Mouse (Mus musculus) gastrocnemius, postnatal 4 days (tissue): Measurements from ENCODE around the gene D17H6S53E. TPM values are rescaled to one million over a fixed set of nuclear protein-coding genes. Genes with fewer than 3 reads are reported as not detected.

Experiments used
- DNase-seq, 2 experiments: peaks; one replicate each; pipeline ENCODE4 v3.0.0; 2021 to 2022; ENCODE audit warnings: low spot score in 2 of 2, mixed read lengths in 2 of 2
- total RNA-seq, 2 experiments: library from RNA; stranded (reverse); gene quantifications; 2 replicates each; pipeline ENCODE4 v1.2.3; 2021

The D17H6S53E gene
- total RNA-seq, 2 experiments from 2014 or later: 20.0 to 21.0 TPM

DNA sequence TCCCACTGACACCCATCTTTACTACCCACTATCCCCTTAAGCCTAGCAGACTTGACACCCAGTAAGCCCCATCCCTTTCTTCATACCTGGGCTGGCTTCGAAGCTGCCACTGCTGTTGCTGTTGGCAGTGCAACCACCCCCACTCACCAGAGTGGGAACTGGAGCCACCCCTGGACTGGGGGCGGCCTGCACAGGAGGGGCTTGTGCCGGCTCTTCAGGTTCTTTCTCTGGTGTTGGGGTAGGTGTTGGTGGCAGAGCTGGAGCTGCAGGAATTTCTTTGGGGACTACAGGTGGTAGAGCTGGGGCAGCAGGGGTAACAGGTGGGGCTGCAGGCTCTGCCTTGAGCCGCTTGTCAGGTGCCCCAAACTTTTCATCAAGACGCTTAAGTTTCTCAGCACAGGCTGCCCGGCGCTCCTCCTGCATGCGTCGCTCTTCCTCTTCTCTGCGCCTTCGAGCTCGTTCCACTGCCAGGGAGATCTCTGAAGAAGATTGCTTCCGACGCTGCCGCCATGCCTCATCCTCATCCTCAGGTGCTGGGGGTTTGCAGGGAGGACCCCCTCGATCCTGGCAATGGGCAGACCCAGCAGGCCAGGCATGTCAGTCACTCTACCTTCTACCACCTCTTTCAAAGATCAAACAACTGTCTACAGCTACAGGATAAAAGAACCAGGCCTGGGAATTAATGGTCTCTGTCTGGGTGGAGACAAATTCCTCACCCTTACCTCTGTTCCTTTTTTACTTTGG is 32.8 kb downstream of the D17H6S53E start:
- no peak for DNase-seq

DNA sequence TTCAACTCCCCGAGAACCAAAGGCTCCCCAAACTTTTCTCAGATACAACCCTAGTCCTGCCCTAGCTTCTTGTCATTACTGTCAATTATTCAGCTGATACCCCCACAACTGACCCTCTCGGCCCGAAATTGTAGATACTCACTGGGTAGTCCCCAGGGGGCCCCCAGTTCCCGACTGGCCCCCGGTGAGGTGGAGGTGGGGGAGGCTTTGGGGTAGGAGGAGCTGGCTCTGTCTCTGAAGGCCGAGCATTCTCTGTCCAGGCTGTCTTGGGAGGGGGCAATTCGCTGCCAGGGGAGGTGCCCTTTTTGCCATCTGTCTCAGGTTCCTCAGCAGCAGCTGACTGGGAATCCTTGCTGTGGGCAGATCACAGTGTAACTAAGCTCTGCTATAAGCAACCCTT is 33.5 kb downstream of the D17H6S53E start:
- no peak for DNase-seq

DNA sequence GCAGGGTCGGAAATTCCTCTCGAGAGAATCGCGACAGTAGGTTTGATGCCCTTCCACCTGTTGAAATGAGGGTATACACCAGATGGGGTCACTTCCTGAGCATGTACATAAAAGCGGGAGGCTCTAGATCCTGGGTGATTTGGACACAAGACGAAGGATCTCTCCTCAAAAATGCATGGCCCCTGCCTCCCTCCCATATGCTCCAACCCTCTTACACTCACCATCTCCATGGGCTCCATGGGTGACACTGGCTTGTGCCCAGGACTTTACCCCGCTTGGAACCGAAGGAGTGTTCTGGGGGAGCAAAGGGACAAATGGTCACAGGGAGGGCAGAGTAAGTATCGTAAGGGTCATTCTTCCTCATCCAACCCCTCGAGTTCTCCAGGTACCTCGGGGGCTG is 35.2 kb downstream of the D17H6S53E start:
- DNase-seq: no peak

DNA sequence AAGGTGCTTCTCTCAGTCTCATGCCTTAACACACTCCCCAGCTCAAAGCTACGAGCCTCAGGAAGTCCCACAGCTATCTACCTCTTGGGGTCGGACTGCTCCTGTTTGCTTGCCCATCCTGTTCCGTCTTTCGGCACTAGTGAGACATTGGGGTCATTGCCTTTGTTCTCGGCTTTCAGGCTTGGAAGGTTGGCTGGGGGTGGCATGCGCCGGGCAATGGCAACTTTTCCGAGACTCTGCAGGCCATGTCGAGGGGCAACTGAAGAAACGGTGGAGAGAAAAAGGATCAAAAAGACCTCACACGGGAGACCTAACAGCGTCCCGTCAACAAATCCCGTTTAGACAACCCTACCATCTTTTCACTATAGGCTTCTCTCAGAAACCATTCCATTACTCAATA is 35.9 kb downstream of the D17H6S53E start:
- no peak for DNase-seq

DNA sequence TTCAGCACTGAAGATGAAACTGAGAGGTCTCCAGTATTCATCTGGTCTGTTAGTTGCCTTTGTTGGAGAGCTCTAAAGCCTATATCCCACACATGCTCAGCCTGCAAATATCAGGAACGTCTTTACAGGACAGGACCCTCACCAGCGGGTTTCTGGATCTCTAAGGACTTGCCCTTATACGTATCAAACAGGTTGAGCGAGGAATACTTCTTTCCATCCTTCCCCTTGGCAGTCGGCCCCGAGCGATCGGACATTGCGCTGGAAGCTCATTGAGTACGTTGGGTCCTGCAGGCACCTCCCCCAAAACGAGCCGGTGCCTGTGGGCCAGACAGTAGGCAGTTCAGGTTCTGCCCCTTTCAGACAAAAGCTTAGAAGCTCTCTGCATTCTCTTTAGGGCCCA is 36.6 kb downstream of the D17H6S53E start:
- no peak for DNase-seq

DNA sequence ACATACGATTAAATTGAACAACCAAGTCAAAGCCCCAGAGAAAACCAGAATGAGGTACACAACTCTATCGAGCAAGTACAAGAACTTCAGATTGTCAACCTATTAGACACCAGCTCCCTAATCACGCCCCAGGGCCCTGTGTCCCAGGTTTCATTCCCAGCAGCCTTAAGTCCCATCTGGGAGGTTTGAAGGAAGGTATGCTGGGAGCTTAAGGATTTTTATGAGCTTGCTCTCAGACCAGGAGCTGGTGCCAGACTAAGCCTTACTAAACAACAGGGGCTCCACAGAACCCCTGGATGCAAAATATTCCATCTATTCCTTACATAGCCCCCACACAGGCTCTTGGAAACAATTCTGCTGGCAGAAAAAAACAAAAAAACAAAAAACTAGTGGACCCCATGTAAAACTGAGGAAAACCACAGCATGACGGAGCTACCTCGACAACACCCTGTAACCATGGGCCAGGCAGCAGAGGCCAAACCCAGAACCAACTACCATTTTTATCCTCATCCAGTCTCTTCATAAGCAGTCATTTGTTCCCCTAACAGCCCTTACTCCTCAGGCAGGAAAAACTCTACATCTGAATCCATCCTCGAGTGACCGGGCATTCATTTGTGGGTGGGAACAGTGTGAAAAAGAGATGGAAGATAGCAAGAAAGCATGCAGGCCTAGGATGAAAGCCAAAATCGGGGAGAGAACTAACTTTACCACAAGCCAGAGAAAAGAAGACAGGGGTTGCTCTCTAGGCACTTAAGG is 37.3 kb downstream of the D17H6S53E start:
- DNase-seq: no peak

DNA sequence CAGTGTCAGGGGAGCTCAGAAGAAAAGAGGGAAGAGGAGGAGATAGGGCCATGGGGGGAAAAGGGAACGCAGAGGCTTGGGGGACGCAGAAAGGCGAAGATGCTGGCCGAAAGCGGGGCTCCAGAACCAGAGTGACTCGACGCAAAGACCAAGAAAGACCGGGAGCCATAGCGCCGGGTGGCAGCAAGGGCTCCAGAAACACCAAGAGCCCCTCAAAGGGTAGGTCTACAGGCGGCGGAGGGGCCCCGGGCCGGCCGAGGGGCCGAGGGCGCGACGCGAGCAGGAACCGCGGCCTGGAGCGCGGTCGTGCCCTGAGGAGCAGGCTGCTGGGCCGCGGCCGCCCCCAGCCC is 38.0 kb downstream of the D17H6S53E start:
- no peak for DNase-seq

DNA sequence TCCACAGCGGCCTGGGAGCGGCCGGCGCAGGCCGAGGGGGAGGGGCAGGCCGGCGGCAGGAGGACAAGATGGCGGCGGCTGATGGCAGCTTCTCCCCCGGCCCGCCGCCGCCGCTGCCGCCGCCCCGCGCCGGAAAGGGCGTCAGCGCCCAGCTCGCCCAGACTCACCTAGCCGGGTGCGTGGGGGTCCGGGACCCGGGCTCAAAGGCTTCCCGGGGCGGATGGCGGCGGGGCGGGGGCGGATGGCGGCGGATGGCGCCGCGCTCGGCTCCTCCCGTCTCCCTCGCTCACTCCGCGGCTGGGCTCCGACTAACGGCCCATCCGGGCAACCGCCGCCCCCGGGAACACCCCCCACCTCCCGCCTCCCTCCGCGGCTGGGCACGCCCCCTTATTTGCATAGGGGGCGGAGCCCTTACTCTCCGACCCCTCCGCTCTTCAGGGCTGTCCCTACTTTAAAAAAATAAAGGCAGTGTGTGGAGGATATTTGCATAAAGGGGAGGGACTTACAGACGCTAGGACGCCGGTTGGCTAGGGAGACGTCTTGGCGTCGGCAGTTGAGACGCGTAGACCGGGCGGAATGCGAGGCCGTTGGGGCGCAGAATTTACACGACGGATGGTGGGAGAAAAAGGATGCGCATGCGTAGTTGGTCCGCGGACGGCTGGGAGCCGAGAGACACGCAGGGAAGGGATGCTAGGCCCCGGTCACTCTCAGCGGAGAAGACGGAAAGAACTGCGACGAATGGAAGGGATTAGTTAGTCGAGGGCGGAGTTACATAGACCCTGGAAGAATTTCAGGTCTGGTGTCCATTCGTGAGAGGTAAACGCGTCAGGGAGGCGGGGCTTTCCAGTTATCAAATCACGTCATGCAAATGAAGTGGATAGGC is 38.6 kb downstream of the D17H6S53E start, which contains the start of gene Prrc2a:
Gene Prrc2a, minus strand, starts transcription at position 330 of the 883 bp plus-strand sequence.
- peak; percentile 92 to 98 for DNase-seq

DNA sequence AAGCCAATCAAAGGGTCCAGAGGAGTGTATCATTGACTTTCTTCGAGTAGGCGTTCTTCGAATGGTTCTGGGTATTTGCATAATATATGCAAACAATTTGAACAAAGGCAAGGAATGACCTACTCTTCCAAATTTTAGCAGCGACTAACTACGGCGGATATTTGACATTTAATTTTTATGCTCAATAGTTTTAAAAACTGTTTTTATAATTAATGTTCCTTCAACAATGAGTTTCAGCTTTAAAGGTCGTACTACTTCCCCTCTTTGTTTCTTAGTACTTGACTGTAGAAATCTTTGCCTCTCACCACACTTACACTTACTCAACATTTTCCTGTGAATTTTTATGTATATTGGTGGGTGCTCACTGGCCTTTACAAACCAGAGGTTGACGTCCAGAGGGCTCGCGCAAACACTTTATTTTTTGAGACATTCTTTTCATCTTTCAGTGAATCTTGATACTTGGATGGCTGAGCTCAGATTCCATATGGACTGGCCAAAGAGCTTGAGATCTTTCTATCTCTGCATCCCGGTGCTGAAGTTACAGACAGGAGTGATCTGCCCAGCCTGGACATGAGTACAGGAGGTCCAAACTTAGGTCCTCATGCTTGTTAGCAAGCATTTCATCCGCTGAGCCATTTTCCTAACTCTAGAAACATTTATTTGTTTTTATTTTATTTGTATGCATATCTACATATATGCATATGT is 39.4 kb downstream of the D17H6S53E start:
- no peak for DNase-seq

DNA sequence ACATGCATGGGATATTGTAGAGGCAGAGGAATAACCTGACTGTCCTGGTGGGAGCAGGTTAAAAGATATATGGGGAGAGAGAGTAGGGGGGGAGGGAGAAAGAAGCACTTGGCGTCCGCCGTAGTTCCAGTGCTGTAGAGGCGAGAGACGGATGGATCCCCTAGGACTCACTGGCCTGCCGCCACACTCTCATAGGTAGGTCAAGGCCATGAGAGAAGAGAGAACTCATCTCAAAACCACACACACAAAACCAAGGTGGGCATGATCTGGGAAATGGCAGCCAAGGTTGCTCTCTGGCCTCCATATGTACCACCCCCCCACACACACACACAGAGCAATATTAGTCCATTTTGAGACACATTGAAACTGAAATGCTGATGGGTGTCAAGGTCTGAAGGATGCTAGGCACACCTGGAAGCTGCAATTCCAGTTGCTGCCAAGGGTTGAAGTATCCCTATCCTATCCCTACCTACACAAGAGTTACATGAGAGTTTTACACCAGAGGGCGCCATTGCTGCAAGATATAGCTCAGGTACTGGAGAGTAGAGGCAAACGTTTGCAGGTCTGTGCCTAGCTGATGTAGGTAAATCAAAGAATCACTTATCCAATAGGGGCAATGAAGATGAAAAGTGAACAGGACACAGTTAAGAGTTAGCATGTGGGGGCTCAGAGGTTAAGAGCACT is 40.3 kb downstream of the D17H6S53E start:
- DNase-seq: no peak

DNA sequence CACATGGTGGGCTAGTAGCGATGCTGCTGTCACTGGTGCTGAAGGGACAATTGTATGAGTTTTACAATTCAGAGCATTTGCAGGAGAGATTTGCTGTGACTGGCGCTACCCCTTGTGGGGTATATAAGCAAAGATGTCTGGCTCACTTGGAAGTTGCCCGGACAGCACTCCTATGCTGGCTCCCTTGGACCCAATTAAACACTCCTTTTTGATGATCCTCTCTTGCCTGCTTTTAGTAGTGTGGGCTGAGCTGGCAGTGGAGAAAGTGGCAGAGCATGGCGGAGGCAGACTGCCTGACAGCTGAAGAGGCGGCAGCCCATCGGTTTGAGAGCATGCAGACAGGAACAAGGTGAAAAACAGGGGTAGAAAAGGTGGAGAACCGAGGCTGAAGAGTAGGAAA is 41.6 kb downstream of the D17H6S53E start:
- no peak for DNase-seq

DNA sequence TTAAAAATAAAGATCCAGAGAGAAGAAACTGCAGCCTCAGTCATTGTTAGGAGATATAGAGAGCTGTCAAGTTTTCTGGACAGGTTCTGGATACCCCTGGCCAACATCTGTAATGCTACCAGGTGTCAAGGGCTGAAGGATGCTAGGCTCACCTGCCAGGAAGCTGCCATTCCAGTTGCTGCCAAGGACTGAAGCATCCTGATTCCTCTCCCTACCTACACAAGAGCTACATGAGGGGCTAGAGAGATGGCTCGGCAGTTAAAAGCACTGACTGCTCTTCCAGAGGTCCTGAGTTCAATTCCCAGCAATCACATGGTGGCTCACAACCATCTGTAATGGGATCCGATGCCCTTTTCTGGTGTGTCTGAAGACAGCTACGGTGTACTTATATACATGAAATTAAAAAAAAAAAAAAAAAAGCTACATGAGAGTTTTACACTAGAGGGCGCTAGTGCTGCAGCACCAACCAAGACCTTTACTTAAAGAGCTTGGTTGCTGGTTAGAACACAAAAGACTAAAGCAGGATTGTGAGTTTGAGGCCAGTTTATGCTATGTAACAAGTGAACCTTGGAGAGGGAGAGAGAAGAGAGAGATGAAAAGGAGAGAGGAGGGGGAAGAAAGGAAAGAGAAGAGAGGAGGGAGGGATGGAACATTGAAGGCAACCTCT is 42.5 kb downstream of the D17H6S53E start:
- DNase-seq: no peak

DNA sequence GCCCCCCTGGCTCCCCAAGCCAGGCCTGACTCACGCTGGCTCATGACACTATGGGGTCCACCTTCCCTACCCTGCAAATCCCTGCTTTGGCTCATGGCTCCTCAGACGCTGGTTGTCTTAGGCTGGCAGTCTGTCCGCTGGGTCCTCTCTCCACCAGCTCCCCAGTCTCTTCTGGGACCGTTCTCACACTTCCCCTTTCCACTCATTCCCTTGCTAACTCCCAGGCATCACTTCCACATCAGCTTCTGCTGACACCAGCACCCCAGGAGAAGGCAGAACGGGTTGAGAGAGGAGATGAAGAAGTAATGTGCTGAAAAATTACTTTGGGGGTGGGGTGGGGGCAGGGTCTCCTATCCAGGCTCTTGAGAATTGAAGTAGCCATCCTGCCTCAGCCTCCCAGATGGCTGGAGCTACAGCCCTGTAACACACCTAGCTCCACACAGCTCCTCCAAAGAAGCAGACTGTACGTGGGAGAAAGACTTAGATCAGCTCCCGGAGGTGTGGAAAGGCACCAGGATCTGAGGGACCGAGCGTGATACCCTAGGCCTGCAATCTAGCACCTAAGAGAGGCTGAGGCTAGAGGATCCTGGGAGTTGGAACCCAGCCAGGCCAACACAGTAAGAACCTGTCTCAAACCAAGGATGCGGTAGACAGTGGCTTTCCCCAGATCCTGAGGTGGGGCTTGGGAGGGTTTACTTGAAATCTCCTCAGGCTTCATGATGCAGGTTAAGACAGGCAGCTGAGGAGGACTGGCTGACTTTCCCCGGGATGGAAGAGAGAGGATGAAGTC is 46.5 kb downstream of the D17H6S53E start:
- DNase-seq: no peak

DNA sequence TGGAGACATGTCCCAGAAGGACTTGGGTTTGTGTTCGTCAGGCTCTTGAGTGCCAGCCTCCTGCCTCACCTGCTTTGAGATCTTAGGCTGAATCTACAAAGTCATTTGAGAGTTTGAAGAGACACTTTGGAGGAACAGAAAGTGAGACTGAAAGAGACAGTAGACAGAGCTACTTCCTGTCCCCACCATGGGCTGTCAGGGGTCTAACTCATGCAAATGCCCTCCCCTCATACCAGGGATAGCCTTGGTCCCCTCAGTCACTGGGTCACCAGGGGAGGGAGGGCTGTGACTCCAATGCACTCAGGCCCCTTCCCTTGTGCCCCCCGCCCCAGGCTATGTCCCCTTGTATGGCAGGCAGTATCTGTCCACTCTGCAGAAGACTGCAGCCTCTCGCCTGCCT is 47.2 kb downstream of the D17H6S53E start:
- no peak for DNase-seq

DNA sequence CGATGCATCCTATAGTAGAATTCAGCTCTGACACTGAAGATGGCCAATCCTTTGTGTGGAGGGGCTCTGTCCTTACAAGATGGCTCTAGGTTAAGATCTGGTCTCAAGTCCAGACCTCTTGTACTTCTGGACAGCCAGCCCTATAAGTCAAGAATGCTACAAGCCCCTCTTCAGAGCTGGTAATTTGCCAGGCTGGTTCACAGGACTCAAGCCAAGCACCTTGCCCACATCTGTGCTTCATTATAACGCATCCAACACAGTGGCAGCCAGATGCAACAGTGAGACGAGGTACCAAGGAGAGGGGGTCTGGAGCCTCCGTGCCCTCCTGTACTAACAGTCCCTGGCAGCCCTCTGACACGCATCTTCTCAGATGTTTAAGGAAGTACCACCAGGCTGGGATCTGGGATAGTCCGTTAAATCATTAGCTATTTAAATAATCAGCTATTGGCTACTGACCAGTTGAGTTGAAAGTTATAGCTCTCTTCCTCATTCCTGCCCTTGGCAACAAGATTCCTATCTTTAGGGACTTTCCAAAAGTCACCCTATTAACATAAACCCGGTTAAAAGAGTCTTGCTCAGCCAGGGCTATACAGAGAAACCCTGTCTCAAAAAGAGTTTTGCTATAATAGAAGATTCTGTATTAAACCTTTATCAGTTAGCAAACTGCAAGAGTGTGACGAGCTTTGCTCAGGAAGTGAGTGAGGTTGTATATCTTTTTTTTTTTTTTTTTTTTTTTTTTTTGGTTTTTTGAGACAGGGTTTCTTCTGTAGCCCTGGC is 48.2 kb downstream of the D17H6S53E start:
- DNase-seq: no peak

DNA sequence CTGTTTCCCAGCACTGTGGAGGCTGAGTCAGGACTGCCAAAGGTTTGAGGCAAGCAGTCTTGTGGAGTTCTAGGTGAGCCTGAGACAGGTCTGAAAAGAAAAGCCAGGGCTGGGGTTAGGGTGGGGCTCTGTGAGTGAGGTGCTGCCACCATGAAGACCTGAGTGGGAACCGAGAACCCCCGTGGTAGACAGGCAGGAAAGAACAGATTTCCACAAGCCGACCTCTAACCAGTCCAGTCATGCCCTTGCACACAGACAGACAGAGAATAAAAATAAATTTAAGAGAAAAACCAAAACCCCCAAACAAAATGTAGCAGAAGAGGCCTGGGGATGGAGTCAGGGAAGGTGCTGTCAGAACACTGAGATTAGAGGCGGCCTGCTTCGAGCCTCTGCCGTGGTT is 49.2 kb downstream of the D17H6S53E start:
- no peak for DNase-seq

DNA sequence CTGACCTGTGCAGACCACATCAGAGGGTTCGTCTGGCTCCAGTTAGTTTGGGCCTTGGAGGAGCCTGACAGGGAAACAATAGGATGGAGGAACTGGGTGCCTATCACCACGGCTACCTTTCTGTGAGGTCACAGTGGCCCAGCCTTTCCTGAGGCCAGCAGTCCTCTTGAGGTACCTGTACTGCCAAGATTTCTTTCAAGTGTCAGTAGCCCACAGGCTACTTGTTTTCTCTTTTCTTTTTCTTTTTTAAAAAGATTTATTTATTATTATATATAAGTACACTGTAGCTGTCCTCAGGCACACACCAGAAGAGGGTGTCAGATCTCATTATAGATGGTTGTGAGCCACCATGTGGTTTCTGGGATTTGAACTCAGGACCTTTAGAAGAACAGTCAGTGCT is 49.8 kb downstream of the D17H6S53E start, which contains the start of gene Aif1:
Gene Aif1, minus strand, starts transcription at position 101 of the 400 bp plus-strand sequence.
- no peak for DNase-seq
